Mouse (Mus musculus) limb, embryonic 15.5 days (tissue): ENCODE results near the gene Trank1. TPM values are rescaled to one million over a fixed set of nuclear protein-coding genes. Genes with fewer than 3 reads are reported as not detected.

Experiments used
- ATAC-seq: fragments of 200-750 bp; cut with Nextera tagmentation; 2 replicates; pipeline ENCODE4 v1.8.0; 2017; ENCODE audit warnings: low read depth, moderate TSS enrichment; ENCODE audit not compliant: insufficient number of reproducible peaks, low FRiP score, low TSS enrichment
- H3K27ac ChIP-seq: fragments of 300-500 bp; sonication (generic); 2 replicates; pipeline ENCODE4 v1.5.1; 2015; ENCODE audit warnings: moderate library complexity, mild to moderate bottlenecking, inconsistent platforms
- H3K27me3 ChIP-seq: fragments of 300-500 bp; sonication (generic); 2 replicates; pipeline ENCODE4 v1.6.1; 2015; ENCODE audit warnings: inconsistent platforms
- H3K36me3 ChIP-seq: fragments of 300-500 bp; sonication (generic); 2 replicates; pipeline ENCODE4 v1.6.1; 2015; ENCODE audit warnings: inconsistent platforms
- H3K4me1 ChIP-seq: fragments of 300-500 bp; sonication (generic); 2 replicates; pipeline ENCODE4 v1.6.1; 2015; ENCODE audit warnings: inconsistent platforms
- H3K4me2 ChIP-seq: fragments of 300-500 bp; sonication (generic); 2 replicates; pipeline ENCODE4 v1.6.1; 2015; ENCODE audit warnings: mild to moderate bottlenecking, inconsistent platforms
- H3K4me3 ChIP-seq: fragments of 300-500 bp; sonication (generic); 2 replicates; pipeline ENCODE4 v1.5.1; 2015; ENCODE audit warnings: mild to moderate bottlenecking, inconsistent platforms
- H3K9ac ChIP-seq: fragments of 300-500 bp; sonication (generic); 2 replicates; pipeline ENCODE4 v1.6.1; 2015; ENCODE audit warnings: inconsistent platforms
- H3K9me3 ChIP-seq: fragments of 300-500 bp; sonication (generic); 2 replicates; pipeline ENCODE4 v1.6.1; 2016; ENCODE audit warnings: inconsistent platforms
- WGBS: fragments of 180-500 bp; shearing (Covaris S2); methylation state at CpG from one replicate; pipeline ENCODE4 v1.1.7; 2015; 5-methylcytosine and 5-hydroxymethylcytosine counted together
- polyA plus RNA-seq: library from polyadenylated mRNA; unstranded; fragments of >200 nt; fragmentation: Nextera tagmentation; extraction: Ambion mirVana; gene quantifications from 2 replicates; pipeline ENCODE4 v1.2.1, GENCODE M21; 2015

Trank1 gene
- polyA plus RNA-seq, 1 experiment from 2014 or later: 0.76 TPM

DNA sequence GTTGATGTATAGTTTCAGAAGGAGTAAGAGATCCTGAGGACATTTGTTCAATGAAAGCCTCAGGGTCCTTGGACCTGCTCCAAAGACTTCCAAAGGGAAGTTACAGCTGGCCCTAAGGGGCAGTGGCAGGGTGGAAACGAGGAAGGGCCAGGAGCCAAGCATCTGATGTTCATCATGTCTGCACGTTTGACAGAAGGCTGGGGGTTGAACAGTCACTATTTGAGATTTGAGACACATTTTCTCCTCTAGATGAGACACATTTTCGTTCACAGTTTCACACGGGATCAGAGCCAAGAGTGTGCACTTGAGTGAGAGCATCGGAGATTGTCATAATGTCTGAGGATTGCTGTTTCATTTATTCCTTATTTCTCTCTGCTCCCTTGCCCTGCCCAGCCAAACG lies 96.5 kb downstream of the Trank1 start:
- peaks cover 6% of the 10 kb centered on the region; the same call in 1 of the 2 replicates for H3K4me1 ChIP-seq
- no peak overlapping the region for H3K4me2 ChIP-seq
- H3K36me3 ChIP-seq: no peaks in the 10 kb centered on the region
- H3K9ac ChIP-seq: no peak overlapping the region
- H3K4me3 ChIP-seq: no peak overlapping the region
- WGBS: 47% methylated on average over 6 of the region's 6 CpGs
- H3K9me3 ChIP-seq: no peaks in the 10 kb centered on the region
- no peak overlapping the region for H3K27ac ChIP-seq
- no peak for ATAC-seq
- H3K27me3 ChIP-seq: no peaks in the 10 kb centered on the region

- no peak overlapping the region for H3K27ac ChIP-seq
- ATAC-seq: no peak
- no peaks in the 10 kb centered on the region for H3K27me3 ChIP-seq
- no peak overlapping the region for H3K9ac ChIP-seq
- peaks cover 6% of the 10 kb centered on the region; the same call in 1 of the 2 replicates for H3K4me1 ChIP-seq
- 67% methylated on average over 10 of the region's 10 CpGs for WGBS
- H3K4me3 ChIP-seq: no peak overlapping the region
- H3K4me2 ChIP-seq: no peak overlapping the region
- H3K36me3 ChIP-seq: no peaks in the 10 kb centered on the region
- H3K9me3 ChIP-seq: no peaks in the 10 kb centered on the region
Measured at GRCm38 (mm10) chr9:111408427-111408826, 96.9 kb downstream of the Trank1 start.

GRCm38 (mm10) chr9:111412471-111413160 lies 101.1 kb downstream of the Trank1 start:
- H3K27ac ChIP-seq: no peak overlapping the region
- 54% methylated on average over 16 of the region's 16 CpGs for WGBS
- peaks cover 6% of the 10 kb centered on the region; the same call in 1 of the 2 replicates for H3K4me1 ChIP-seq
- no peak overlapping the region for H3K4me3 ChIP-seq
- H3K27me3 ChIP-seq: no peaks in the 10 kb centered on the region
- no peak overlapping the region for H3K9ac ChIP-seq
- no peak overlapping the region for H3K4me2 ChIP-seq
- no peaks in the 10 kb centered on the region for H3K36me3 ChIP-seq
- H3K9me3 ChIP-seq: no peaks in the 10 kb centered on the region
- no peak for ATAC-seq

- no peak for ATAC-seq
- WGBS: 73% methylated on average over 2 of the region's 2 CpGs
- H3K4me3 ChIP-seq: no peak overlapping the region
- H3K4me1 ChIP-seq: no peaks in the 10 kb centered on the region
- H3K9ac ChIP-seq: no peak overlapping the region
- H3K27ac ChIP-seq: no peak overlapping the region
- no peaks in the 10 kb centered on the region for H3K9me3 ChIP-seq
- no peak overlapping the region for H3K4me2 ChIP-seq
- H3K27me3 ChIP-seq: no peaks in the 10 kb centered on the region
- no peaks in the 10 kb centered on the region for H3K36me3 ChIP-seq
Measured at GRCm38 (mm10) chr9:111421862-111422261, 110.3 kb downstream of the Trank1 start.

GRCm38 (mm10) chr9:111422567-111422966 lies 111.0 kb downstream of the Trank1 start:
- 55% methylated on average over 5 of the region's 5 CpGs for WGBS
- Histone ChIP-seq H3K4me1 (no peaks in the 10 kb centered on the region), H3K4me3 (no peak overlapping the region), H3K9ac (no peak overlapping the region), H3K4me2 (no peak overlapping the region), H3K9me3 (no peaks in the 10 kb centered on the region), H3K27me3 (no peaks in the 10 kb centered on the region), H3K36me3 (no peaks in the 10 kb centered on the region), H3K27ac (no peak overlapping the region)
- no peak for ATAC-seq

- Histone ChIP-seq H3K4me2 (no peak overlapping the region), H3K9ac (no peak overlapping the region), H3K27me3 (no peaks in the 10 kb centered on the region), H3K4me3 (no peak overlapping the region), H3K4me1 (no peaks in the 10 kb centered on the region), H3K27ac (no peak overlapping the region), H3K9me3 (no peaks in the 10 kb centered on the region), H3K36me3 (no peaks in the 10 kb centered on the region)
- 71% methylated on average over 6 of the region's 6 CpGs for WGBS
- no peak for ATAC-seq
Measured at GRCm38 (mm10) chr9:111425113-111425512, 113.6 kb downstream of the Trank1 start.

DNA sequence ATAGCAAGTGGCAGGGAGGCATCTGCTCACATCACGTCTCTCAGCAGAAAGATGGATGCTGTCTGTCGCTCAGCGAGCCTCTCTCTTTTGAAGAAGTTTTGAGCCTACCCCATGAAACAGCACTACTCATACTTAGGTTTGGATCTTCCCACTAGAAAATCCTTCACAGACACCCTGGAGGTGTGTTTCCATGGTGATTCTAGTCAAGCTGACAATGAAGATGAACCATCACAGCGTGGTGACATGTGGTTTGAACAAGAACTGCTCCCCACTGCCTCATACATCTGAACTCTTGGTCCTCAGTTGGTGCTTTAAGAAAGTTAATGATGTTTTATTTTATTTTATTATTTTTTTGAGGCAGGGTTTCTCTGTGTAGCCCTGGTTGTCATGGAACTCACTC lies 114.4 kb downstream of the Trank1 start:
- Histone ChIP-seq H3K4me3 (no peak overlapping the region), H3K4me2 (no peak overlapping the region), H3K36me3 (no peaks in the 10 kb centered on the region), H3K27ac (no peak overlapping the region), H3K9me3 (no peaks in the 10 kb centered on the region), H3K27me3 (no peaks in the 10 kb centered on the region), H3K4me1 (no peaks in the 10 kb centered on the region), H3K9ac (no peak overlapping the region)
- 83% methylated on average over 4 of the region's 4 CpGs for WGBS
- no peak for ATAC-seq

GRCm38 (mm10) chr9:111427891-111428555 lies 116.5 kb downstream of the Trank1 start:
- Histone ChIP-seq H3K9me3 (no peaks in the 10 kb centered on the region), H3K27me3 (no peaks in the 10 kb centered on the region), H3K27ac (no peak overlapping the region), H3K4me1 (no peaks in the 10 kb centered on the region), H3K9ac (no peak overlapping the region), H3K36me3 (no peaks in the 10 kb centered on the region), H3K4me2 (no peak overlapping the region), H3K4me3 (no peak overlapping the region)
- 81% methylated on average over 9 of the region's 9 CpGs for WGBS
- no peak for ATAC-seq

GRCm38 (mm10) chr9:111428698-111429362 lies 117.3 kb downstream of the Trank1 start:
- Histone ChIP-seq H3K4me1 (no peaks in the 10 kb centered on the region), H3K27ac (no peak overlapping the region), H3K9ac (no peak overlapping the region), H3K9me3 (no peaks in the 10 kb centered on the region), H3K36me3 (no peaks in the 10 kb centered on the region), H3K27me3 (no peaks in the 10 kb centered on the region), H3K4me3 (no peak overlapping the region), H3K4me2 (no peak overlapping the region)
- WGBS: 81% methylated on average over 8 of the region's 8 CpGs
- no peak for ATAC-seq

DNA sequence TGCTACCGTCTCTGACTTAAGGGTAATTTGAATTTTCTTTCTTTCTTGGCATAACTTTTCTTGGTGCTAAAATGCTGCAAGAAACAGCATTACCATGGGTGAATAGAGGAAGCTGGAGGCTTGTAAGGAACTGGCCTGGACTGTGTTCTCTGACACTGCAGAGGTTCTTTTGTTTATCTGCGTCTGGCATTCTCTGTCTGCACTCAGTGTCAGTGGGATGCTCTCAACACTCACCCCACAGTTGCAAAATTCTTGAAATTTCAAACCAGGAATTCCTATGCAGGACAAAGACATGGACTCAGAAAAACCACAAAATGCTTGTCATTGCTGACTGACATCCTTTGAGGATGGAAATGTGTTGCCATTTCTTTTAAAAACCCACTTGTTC lies 117.8 kb downstream of the Trank1 start:
- H3K4me3 ChIP-seq: no peak overlapping the region
- no peak for ATAC-seq
- WGBS: 60% methylated on average over 2 of the region's 2 CpGs

DNA sequence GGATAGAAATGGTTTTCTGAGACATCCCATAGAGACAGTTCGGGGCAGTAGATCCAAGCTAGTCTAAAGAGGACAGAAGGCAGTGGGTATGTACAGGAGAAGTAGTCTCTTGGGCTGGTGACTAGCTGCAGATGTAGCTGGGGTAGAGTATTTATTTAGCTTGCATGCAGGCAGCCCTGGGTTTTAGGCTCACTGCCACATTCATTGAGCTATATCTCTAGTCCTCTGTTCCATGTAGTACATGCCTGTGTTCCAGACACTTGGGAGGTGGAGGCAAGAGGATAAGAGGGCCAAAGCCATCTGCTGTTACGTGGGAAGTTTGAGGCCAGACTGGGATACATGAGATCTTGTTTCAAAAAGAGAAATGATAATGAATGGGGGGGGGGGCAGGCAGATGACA lies 123.9 kb downstream of the Trank1 start:
- H3K4me1 ChIP-seq: peaks cover 7% of the 10 kb centered on the region
- H3K9ac ChIP-seq: no peak overlapping the region
- H3K4me3 ChIP-seq: no peak overlapping the region
- 78% methylated on average over 2 of the region's 2 CpGs for WGBS
- peaks cover 24% of the 10 kb centered on the region for H3K27me3 ChIP-seq
- ATAC-seq: no peak
- no peaks in the 10 kb centered on the region for H3K36me3 ChIP-seq
- H3K9me3 ChIP-seq: no peaks in the 10 kb centered on the region
- no peak overlapping the region for H3K4me2 ChIP-seq
- H3K27ac ChIP-seq: no peak overlapping the region

More for the DNA sequence above, 117.8 kb downstream of the Trank1 start:
- Histone ChIP-seq H3K36me3 (no peaks in the 10 kb centered on the region), H3K4me2 (no peak overlapping the region), H3K9me3 (no peaks in the 10 kb centered on the region), H3K27me3 (no peaks in the 10 kb centered on the region), H3K9ac (no peak overlapping the region), H3K27ac (no peak overlapping the region), H3K4me1 (no peaks in the 10 kb centered on the region)
